Comparison of ENCODE assay signal across 8 mouse cellular contexts in genomic region chr17:23748631-23749391, GRCm38 (mm10). TPM values are rescaled to one million over a fixed set of nuclear protein-coding genes. Genes with fewer than 3 reads are reported as not detected.
DNase-seq lines count a peak whose midpoint lies in the region; ATAC-seq and TF ChIP-seq lines count a peak whose summit lies in the region.

No protein-coding gene starts in this region.

- 0 out of 2 replicates have a peak overlapping the region, but pooled peaks have one; percentile 4 for H3K4me3 ChIP-seq in heart, embryonic 11.5 days (ENCODE audit: low read depth, low read length)
- H3K4me3 ChIP-seq in kidney, postnatal 0 days (replicated peaks; ENCODE audit: low read depth, low read length), result peak overlapping the region; percentile 26

- H3K27ac ChIP-seq in heart, embryonic 11.5 days (ENCODE audit: low read depth, low read length), result no peak overlapping the region
- 0 out of 2 replicates have a peak overlapping the region, but pooled peaks have one; percentile 42 for H3K27ac ChIP-seq in kidney, postnatal 0 days

- no peak for ATAC-seq in heart, embryonic 11.5 days (replicated peaks; ENCODE audit: insufficient number of reproducible peaks, low FRiP score, low TSS enrichment)
- ATAC-seq in kidney, postnatal 0 days (replicated peaks; ENCODE audit: low FRiP score, low read depth), result no peak; the same call in 1 of the 2 replicates

- H3K36me3 ChIP-seq in heart, embryonic 11.5 days (ENCODE audit: control insufficient read depth, insufficient read depth, low read length), result peaks cover 12% of the 10 kb centered on the region
- H3K36me3 ChIP-seq in kidney, postnatal 0 days (ENCODE audit: insufficient read depth, low read length), result peaks cover 18% of the 10 kb centered on the region; the same call in 1 of the 2 replicates

- WGBS in heart, embryonic 11.5 days (ENCODE audit: insufficient replicate concordance), result 33% methylated on average over 10 of the region's 10 CpGs
- 22% methylated on average over 10 of the region's 10 CpGs for WGBS in kidney, postnatal 0 days

- peaks cover 43% of the 10 kb centered on the region for H3K27me3 ChIP-seq in heart, embryonic 11.5 days (ENCODE audit: control insufficient read depth, insufficient read depth, low read length)
- peaks cover 12% of the 10 kb centered on the region; the same call in 1 of the 2 replicates for H3K27me3 ChIP-seq in kidney, postnatal 0 days (ENCODE audit: insufficient read depth, low read length)

- H3K9me3 ChIP-seq in heart, embryonic 11.5 days (replicated peaks; ENCODE audit: control insufficient read depth, low read length), result no peaks in the 10 kb centered on the region
- H3K9me3 ChIP-seq in kidney, postnatal 0 days (replicated peaks; ENCODE audit: low read length), result no peaks in the 10 kb centered on the region

- peak overlapping the region; percentile 51 for H3K4me2 ChIP-seq in heart, embryonic 11.5 days
- peak overlapping the region; percentile 37 for H3K4me2 ChIP-seq in kidney, postnatal 0 days (ENCODE audit: low read length)

- peaks cover 15% of the 10 kb centered on the region for H3K4me1 ChIP-seq in heart, embryonic 11.5 days (ENCODE audit: control insufficient read depth, insufficient read depth, low read length)
- H3K4me1 ChIP-seq in kidney, postnatal 0 days (replicated peaks; ENCODE audit: insufficient read depth, low read length), result peaks cover 16% of the 10 kb centered on the region

- H3K9ac ChIP-seq in heart, embryonic 11.5 days (ENCODE audit: low read depth, low read length), result no peak overlapping the region
- 0 out of 2 replicates have a peak overlapping the region, but pooled peaks have one; percentile 2 for H3K9ac ChIP-seq in kidney, postnatal 0 days (ENCODE audit: low read depth, low read length)

- DNase-seq in gastrocnemius, adult 18-20 months (ENCODE audit: low spot score), result peak; percentile 90
- no peak for DNase-seq in gastrocnemius, postnatal 14 days
- peak; percentile 93 for DNase-seq in R1 (ENCODE audit: low read depth, low spot score)
- peak; percentile 64 to 80 for DNase-seq in cerebellum, postnatal 36 days
- peak; percentile 90 for DNase-seq in kidney, postnatal 0 days (ENCODE audit: low spot score)
- peak; percentile 77 to 88 for DNase-seq in lung, adult 18-20 months
- DNase-seq in right cerebral cortex, postnatal 14 days, result peak; percentile 50

- intact Hi-C loops in gastrocnemius, postnatal 14 days (cut with DNase I; ENCODE audit: low total_unique reads), result no loop called here

- peak; percentile 85 for TF ChIP-seq CTCF in kidney, postnatal 0 days (IDR thresholded peaks at IDR 0.05; ENCODE audit: low read depth)

RNA-seq across cellular contexts. Expression of gene Kremen2, which starts 3.2 kb away (rescaled TPM):
- not detected for total RNA-seq in gastrocnemius, adult 18-20 months (2021)
- not detected for total RNA-seq in gastrocnemius, postnatal 14 days (2021)
- 0.27 and 0.63 TPM in 2 replicates for polyA plus RNA-seq in heart, embryonic 11.5 days (2014; fragmentation: Nextera tagmentation; extraction: Ambion mirVana)
- 0.29 and 0.52 TPM in 2 replicates for polyA plus RNA-seq in kidney, postnatal 0 days (2015; fragmentation: Nextera tagmentation; extraction: Ambion mirVana)

RNA-seq across cellular contexts. Expression of gene Paqr4, which starts 8.1 kb away (rescaled TPM):
- total RNA-seq in gastrocnemius, adult 18-20 months (2021), result 1 to 10 TPM; 2.3 to 2.8 TPM
- 1 to 10 TPM; 5.7 to 9.1 TPM for total RNA-seq in gastrocnemius, postnatal 14 days (2021)
- 7.6 and 7.9 TPM in 2 replicates for polyA plus RNA-seq in heart, embryonic 11.5 days (2014; fragmentation: Nextera tagmentation; extraction: Ambion mirVana)
- 16.0 and 17.9 TPM in 2 replicates for polyA plus RNA-seq in kidney, postnatal 0 days (2015; fragmentation: Nextera tagmentation; extraction: Ambion mirVana)

RNA-seq across cellular contexts. Expression of gene Flywch1, which starts 22.6 kb away (rescaled TPM):
- 10 to 100 TPM; 50.0 to 59.2 TPM for total RNA-seq in gastrocnemius, adult 18-20 months (2021)
- 10 to 100 TPM; 35.6 to 35.8 TPM for total RNA-seq in gastrocnemius, postnatal 14 days (2021)
- 60.5 and 62.4 TPM in 2 replicates for polyA plus RNA-seq in heart, embryonic 11.5 days (2014; fragmentation: Nextera tagmentation; extraction: Ambion mirVana)
- 74.6 and 74.7 TPM in 2 replicates for polyA plus RNA-seq in kidney, postnatal 0 days (2015; fragmentation: Nextera tagmentation; extraction: Ambion mirVana)

RNA-seq across cellular contexts. Expression of gene Pkmyt1, which starts 22.7 kb away (rescaled TPM):
- total RNA-seq in gastrocnemius, adult 18-20 months (2021), result under 1 TPM; 0.32 to 0.57 TPM
- total RNA-seq in gastrocnemius, postnatal 14 days (2021), result 1 to 10 TPM; 2.1 to 2.3 TPM
- 31.5 and 33.8 TPM in 2 replicates for polyA plus RNA-seq in heart, embryonic 11.5 days (2014; fragmentation: Nextera tagmentation; extraction: Ambion mirVana)
- 21.1 and 24.5 TPM in 2 replicates for polyA plus RNA-seq in kidney, postnatal 0 days (2015; fragmentation: Nextera tagmentation; extraction: Ambion mirVana)

RNA-seq across cellular contexts. Expression of gene 1520401A03Rik, which starts 26.2 kb away (rescaled TPM):
- total RNA-seq in gastrocnemius, adult 18-20 months (2021), result not detected
- under 1 TPM in 1 of 2 experiments, not detected in 1; 0.09 TPM for total RNA-seq in gastrocnemius, postnatal 14 days (2021)
- 0.16 and 0.20 TPM in 2 replicates for polyA plus RNA-seq in heart, embryonic 11.5 days (2014; fragmentation: Nextera tagmentation; extraction: Ambion mirVana)
- polyA plus RNA-seq in kidney, postnatal 0 days (2015; fragmentation: Nextera tagmentation; extraction: Ambion mirVana), result 0.05 and 0.30 TPM in 2 replicates
